Mouse (Mus musculus) kidney, adult 8-10 months (tissue): ENCODE results near the gene Kctd2.
"Not testable (repeated sequence)": the region's sequence is repeated elsewhere in the genome, so short reads cannot be mapped to it uniquely, and the experiment has no call there.

Experiments
- DNase-seq, 2 experiments: peaks; one replicate each; pipeline ENCODE4 v3.0.0; 2022

The Kctd2 gene

DNA sequence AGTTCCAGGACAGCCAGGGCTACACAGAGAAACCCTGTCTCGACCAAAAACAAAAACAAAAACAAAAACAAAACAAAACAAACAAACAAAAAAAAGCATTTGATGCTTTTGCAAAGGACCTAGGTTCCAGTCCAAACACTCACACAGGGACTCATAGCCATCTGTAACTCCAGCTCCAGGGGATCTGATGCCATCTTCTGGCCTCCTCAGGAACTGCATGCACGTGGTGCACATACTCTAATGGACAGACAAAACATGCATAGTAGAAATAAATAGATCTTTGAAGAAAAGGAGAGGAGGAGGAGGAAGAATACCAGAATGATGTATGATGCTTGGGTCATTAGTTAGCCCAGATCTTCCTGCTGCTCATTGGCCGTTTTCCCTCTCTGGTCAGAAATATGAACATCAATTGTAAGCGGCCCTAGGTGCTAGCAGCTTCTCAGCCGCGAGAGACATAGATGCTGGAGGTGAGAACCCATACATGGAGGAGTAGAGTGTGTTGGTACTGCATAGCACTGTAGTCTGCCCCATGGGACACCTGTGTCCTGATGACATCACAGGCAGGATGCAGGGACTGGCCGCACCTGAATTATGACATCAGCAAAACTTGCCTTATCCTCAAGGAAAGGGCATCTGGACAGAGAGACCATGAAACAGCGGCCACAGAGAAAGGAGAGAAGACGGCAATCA is 20.1 kb downstream of the Kctd2 start, which contains the start of gene Trim80:
Gene Trim80, plus strand, starts transcription at position 640 of the 690 bp plus-strand sequence.
- no peak for DNase-seq

DNA sequence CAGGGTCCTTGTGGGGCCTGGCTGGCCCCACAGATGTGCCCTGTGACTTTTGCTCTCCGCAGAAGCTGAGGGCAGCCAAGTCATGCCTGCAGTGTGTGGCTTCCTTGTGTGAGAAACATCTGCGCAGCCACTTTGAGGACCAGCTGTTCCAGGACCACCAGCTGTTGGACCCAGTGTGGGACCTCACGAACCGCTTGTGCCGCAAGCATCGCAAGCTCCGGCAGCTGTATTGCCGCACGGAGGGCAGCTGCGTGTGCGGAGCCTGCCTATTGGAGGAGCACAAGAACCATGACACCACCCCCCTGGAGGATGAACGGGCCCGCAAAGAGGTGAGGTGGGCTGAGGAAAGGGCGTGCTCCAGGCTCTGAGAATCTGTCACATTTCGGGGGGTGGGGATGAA is 21.5 kb downstream of the Kctd2 start:
- no peak for DNase-seq

DNA sequence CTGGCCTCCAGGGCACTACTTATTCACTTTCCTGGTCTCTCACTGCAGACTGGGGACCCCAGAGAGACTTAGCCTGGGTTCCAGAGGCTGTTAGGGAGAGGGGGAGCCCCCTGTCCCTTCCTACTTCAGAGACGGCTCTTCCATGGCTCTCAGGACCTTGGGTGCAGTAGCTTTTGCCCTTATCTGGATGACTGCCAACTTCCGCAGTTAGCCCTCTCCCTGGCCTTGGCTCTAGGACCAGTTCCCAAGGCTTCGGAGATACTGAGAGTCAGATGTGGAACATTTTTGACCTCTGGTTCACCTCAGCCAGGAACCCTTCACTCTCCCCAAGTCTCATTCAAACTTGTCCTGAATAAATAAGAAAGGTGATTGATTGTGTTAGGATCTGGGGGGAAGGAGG is 27.0 kb downstream of the Kctd2 start:
- DNase-seq, result peak; percentile 60 to 75

DNA sequence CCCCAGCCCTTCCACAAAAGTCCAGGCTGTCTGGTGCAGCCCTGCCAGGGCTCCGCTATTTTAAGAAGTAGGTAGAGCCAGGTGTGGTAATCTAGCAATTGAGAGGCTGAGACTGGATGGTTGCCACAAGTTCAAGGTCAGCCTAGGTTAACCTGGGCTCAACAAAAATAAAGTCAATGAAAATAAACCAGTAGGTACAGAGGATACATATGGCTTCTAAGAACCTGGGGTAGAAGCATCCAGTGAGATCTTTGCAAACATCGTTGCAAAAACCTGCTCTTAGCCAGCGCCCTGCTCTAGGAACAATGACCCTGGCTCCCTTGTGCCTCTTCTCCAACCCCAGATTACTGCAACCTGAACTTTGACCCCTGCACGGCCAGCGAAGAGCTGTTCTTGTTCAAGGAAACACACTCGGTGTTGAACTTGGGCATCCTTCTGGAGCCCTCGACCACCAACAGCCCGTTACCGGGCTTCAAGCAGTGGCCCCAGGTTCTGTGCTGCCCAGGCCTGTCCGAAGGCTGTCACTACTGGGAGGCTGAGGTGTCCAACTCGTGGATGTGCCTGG is 27.5 kb downstream of the Kctd2 start:
- DNase-seq, result peak in 1 of 2 experiments; percentile 65

DNA sequence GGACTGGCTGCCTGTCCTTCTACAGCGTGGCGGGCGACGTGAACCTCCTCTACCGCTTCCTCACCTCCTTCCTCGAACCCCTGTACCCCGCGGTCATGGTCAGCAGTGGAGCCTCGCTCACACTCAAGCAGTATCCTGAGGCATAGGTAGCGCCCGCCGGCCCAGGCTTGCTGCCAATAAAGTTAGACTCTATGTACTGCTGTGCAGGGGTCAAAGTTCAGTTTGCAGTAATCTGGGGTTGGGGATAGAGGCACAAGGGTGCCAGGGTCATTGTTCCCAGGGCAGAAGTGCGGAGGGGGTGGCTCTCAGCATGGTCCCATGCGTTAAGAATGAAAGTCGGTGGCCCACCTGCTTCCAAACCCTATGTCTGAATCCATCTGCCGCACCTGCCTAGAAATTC is 28.1 kb downstream of the Kctd2 start:
- DNase-seq, result peak; percentile 84 to 85

DNA sequence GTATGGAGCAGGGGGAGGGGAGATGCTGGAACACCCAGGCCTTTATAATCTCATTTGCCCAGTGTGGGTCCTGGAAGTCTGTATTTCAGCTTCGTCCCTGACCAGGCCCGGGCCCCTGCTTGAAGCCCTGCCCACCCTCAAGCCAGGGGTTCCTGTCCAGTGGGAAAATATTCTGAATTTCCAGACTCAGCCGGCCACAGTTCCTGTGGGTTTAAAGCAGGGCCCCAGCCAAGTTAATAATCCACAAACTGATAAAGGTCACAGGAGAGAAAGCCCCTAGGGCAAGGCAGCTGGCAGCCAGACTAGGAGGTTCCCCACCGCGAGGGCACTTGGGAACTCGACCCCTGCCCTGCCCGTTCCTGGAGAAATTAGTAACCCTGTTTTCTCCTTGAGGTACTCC is 29.1 kb downstream of the Kctd2 start:
- peak; percentile 84 to 94 for DNase-seq

DNA sequence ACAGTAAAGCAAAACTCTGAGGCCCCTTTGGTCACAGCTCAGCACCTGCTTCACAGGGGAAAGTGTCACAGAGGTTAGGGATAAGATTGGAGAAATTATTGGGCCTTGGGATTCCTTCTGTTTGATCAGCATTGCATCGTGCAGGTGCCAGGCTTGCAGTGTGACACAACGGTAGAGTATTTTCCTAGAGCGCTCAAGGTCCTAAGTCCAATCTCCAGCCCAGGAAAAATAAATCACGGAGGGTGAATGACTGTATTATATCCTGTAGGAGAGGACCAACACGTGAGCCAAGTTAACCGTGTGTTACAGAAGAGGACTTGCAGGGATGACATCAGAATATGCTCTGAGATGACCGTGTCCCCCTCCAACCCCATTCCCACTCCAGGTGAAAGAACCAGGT is 30.2 kb downstream of the Kctd2 start:
- DNase-seq, result peak; percentile 60 to 75

DNA sequence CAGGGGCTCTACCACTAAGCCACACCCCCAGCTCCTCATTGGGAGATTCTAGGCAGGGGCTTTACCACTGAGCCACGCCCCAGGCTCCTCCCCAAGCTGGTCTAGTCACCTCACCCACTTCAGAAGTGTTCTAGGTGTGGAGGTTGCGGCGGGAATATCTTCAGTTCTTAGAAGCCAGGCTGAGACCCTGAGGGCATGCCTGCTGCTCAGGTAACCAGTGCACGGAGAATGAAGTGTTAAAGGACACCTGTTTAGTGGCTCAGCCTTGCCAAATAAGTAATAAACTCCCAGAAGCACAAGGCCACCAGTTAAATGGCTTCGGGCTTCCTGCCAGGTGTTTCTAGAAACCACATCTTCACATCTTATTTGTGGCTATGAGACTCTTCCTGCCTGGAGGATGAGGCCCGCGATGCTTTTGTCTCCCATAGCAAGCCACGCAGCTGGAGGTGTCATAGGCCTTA is 31.9 kb downstream of the Kctd2 start:
- no peak for DNase-seq

DNA sequence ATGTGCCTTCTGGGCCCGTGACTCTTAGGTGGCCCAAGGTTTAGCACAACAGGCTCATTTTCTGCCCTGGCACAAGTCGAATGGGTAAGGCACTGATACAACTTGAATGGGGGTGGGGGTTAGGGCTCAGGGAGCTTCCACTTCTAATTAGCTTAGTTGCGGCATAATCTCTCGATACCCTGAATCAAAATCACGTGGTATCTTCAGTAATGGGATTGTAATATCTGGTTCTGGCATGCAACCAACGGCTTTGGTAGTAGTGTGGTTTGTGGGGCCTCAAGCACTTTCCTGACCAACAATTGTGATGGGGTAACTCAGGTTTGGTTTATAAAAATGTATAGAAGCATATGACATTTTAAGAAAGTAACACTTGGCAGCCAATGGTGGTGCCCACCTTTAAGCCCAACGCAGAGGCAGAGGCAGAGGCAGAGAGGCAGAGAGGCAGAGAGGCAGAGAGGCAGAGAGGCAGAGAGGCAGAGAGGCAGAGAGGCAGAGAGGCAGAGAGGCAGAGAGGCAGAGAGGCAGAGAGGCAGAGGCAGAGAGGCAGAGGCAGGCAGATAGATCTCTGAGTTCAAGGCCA is 32.4 kb downstream of the Kctd2 start:
- no peak for DNase-seq

DNA sequence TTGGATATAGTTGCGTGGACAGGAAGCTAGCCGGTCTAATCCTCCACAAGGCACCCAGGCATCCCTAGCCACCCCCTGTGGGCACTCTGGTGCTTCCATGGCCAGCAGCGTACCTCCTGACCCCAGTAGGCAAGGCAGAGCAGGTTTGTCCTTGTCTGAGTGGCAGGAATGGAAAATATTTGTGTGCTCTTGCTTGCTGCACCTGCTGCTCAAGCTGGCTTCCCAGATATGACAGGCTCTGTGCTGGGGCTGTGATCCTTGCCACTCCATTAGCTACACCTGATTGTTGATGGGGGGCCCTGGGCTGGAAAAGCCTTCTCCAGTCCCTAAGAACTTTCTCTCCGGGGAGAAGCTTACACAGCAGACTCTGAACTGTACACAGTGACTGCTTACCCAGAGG is 33.4 kb downstream of the Kctd2 start:
- no peak for DNase-seq

DNA sequence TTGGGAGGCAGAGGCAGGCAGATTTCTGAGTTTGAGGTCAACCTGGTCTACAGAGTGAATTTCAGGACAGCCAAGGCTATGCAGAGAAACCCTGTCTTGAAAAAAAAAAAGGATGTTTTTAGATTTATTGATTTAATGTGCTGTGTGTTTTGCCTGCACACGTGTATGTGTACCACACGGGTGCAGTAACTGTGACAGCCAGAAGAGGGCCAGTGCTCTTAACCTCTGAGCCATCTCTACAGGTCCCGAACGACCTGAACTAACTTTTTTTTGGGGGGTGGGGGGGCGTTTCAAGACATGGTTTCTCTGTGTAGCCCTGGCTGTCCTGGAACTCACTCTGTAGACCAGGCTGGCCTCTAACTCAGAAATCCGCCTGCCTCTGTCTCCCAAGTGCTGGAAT is 34.9 kb downstream of the Kctd2 start:
- not testable (repeated sequence) for DNase-seq

DNA sequence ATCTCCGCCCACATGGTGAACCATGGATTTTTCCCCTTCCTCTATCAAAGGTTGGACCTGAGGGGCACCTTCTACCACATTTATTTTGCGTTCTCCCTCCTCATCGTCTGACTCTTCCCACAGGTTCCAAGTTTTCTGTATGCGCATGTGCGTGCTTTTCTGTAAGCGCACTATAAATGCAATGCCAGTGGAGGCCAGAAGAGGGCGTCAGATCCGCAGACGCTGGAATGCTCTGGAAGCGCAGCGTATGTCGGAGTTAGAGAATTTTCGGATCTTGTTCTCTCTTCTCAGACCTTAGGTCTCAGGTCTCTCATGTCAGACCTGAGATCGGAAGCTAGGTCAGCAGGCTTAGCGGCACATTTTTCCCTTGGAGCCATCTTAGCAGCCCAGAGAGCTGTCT is 35.7 kb downstream of the Kctd2 start:
- no peak for DNase-seq

DNA sequence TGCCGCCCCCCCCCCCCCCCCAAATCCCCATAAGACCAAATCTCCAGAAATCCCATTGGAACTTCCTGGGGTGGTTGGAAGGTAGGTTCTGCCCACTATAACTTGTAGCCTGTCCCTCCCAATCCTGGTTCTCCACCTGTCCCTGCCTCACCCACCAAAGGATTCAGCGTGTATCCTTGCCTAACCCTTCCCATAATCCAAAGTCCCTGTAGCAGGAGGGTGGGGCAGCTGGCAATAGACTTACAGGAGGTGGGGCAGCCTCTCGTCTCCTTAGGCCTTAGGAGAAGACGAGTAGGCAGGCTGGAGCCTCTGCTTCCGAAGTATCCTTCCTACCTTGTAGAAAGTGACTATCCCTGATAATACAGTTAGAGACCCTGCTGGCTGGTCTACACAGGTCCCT is 36.3 kb downstream of the Kctd2 start:
- no peak for DNase-seq

DNA sequence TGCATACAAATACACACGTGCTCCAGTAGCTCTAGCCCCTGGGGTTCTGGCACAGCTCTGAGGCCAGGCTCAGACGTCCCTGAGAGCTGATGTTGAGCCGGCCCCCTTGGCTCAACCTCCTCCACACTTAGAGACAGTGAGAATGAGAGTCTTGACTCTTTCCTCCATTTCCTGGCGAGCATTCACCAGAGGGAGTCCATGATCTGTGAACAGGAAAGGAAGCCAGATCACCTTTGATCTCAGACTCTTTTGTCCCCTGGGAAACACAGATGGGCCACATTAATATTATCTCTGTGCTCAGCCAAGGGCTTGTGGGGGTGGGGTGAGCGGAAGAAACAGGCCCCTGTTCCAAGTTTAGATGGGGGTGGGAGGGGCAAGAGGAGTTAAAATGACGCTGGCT is 37.5 kb downstream of the Kctd2 start:
- peak in 1 of 2 experiments; percentile 60 for DNase-seq

DNA sequence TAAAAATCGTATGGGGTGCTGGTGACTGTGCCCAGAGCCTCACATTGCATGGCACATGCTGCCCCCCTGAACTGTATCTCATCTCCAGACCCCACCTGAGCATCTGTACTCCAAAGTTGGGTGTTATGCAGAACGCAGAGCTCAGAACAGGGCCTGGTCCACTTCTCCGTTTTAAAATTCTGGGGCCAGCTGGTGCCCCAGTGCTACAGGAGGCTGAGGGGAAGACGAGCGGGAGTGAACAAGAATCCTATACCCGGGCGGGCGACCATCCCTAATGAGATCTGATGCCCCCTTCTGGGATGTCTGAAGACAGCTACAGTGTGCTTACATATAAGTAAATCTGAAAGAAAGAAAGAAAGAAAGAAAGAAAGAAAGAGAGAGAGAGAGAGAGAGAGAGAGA is 41.0 kb downstream of the Kctd2 start:
- no peak for DNase-seq

DNA sequence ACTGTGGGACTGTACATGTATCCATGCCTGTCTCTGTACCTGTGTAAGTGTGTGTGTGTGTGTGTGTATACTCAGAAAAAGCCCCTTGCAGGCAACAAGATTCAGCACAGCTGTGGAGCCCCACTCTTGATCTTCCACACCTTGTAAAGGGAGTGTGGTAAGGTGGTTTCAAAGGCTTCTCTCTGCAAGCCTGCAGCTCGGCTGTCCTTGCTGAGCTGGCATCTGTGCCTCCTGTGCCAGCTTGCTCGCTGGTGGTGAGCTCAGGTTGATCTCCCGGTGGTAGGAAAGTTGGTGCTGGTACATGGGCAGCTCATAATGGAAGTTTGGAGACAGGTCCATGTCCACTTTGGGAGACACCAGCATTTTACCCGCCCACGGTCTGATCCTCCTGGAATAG is 41.9 kb downstream of the Kctd2 start:
- DNase-seq, result no peak

DNA sequence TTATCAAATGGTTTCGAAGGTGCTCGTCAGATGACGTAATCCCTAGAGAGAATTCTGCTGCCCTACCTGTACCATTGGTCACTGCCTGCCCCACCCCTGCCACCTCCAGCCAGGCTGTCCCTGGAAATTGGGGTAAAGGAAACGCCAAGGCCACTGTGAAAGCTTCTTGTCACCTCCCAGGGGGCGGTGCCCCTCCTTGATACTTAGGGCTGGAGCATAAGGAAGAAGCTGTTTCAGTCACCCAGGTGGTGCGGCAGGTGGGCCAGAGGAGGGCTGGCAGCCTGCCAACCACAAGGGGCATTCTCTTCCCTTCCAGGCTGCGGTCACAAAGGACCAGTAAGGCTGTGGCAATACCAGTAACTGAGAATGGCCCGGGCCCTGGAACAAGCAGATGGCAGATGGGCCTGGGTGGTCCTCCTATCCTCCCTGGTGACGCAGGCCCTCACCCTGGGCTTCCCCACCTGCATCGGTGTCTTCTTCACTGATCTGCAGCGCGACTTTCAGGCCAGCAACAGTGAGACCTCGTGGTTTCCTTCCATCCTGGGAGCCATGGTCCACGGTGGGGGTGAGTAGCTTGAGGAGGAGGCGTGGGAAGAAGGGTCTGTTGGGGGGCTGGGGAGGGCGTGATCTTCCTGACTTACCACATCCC is 42.4 kb downstream of the Kctd2 start, which contains the start of gene Slc16a5:
Gene Slc16a5, plus strand, starts transcription at position 232 of the 649 bp plus-strand sequence.
- DNase-seq, result peak in 1 of 2 experiments; percentile 41

DNA sequence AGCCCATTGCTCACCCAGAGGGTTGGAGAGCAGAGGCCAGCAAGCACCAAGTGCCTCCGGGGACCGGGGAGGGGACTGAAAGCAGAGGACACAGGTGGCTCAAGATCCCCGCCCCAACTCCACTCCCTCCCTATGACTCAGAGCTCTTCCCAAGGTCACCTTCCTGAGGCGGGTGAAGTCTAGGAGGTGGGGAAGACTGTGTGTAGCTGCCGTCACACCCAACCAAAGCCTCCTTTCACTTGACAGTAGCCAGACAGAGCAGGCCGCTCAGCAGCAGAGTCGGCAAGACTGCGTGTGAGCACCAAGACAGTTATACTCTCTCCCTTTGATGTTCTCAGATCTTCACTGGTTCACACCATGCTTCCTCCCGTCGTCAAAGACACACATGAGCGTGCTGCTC is 43.5 kb downstream of the Kctd2 start:
- DNase-seq, result peak in 1 of 2 experiments; percentile 44

DNA sequence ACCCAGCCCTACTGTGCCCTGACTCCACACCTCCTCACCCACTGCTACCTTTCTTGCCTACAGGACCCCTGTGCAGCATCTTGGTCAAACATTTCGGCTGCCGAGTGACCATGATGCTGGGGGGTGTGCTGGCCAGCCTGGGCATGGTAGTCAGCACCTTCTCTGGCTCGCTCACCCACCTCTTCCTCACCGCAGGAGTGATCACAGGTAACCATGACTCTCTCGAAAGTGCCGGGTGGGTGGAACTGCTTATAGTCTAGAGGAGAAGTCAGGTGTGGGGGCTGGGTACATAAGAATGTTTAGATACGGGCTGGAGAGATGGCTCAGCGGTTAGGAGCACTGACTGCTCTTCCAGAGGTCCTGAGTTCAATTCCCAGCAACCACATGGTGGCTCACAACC is 44.9 kb downstream of the Kctd2 start:
- no peak for DNase-seq

DNA sequence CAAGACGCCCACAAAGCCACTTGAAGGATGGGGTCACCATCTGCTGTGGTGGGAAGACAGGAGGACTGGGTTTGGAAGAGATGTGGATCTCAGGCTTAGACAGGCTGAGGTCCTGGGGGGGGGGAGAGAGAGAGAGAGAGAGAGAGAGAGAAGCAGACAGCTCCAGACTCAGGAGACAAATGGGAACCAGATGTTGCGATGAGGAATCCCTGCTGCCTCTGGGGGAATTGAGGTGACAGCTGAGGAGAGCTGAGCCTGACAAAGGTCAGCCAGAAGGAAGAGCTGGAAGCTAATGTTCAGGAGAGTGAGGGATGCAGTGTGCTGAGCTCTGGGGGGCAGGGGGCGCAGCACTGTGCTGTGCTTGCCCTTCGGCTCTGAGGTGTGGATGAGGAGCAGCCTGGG is 47.3 kb downstream of the Kctd2 start:
- no peak for DNase-seq

DNA sequence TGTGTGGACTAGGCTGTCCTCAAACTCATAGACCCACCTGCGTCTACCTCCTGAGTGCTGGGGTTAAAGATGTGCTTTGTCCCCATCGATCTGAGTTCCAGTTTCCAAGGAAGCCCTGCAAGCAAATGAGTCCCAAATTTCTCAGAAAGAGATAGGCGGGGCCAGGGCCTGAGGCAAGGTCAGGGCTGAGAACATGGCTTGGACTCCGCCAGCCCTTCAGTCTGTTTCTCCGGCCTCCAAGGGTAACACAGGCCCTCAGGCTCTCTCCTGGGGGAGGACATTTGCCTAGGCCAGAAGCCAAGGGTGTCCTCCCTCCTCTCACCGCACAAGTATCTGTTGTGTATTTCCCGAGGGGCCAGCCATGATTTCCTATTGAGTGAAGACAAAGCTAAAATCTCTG is 52.3 kb downstream of the Kctd2 start:
- DNase-seq, result no peak

DNA sequence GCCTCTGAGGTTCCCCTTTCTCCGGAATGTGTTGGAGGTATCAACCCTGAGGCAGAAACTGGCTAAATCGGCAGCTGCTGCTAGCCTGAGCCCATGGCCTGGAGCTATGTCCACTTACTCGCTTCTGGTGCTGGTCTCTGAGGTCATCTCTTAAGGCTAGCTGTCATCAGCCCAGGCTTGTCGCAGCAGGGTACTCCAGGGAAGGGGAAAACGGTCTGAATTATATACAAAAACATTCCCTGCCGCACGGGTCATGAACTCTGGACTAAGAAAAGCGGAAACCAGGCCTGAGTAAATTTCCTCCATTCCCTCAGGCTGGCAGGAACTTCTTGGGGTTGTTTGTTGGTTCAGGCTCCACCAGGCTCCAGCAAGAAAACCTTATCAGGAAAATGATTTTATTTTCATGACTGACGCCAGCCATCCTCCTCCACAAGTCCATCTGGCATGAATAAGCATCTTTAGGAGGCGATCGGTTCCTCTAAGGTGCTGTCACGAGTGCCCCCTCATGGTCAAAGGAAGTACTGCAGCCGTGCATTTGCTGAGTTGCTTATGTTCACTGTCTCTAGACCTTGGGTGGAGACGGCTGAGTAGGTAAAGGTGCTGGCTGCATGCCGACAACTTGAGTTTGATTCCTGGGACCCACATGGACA is 53.8 kb downstream of the Kctd2 start:
- DNase-seq, result peak; percentile 92 to 98
